Mouse (Mus musculus): ENCODE measurements around the gene Ttyh1. TPM values are rescaled to one million over a fixed set of nuclear protein-coding genes. Genes with fewer than 3 reads are reported as not detected.

Gene Ttyh1
- total RNA-seq, 1 experiment, result 11.9 TPM

GRCm38 (mm10) chr7:4132581-4132980 lies 13.4 kb downstream of the Ttyh1 start:
- Histone ChIP-seq H3K9ac (ENCODE audit: insufficient read depth, low read depth, low read length, poor library complexity, severe bottlenecking) (no peak overlapping the region), H3K4me1 (ENCODE audit: control insufficient read depth in 2 of 2, insufficient read depth in 2 of 2, low read length in 2 of 2, poor library complexity in 1 of 2) (0 out of 4 replicates have a peak, but pooled peaks cover 0 to 2% of the 10 kb centered on the region in 2 experiments), H3K36me3 (ENCODE audit: control insufficient read depth, insufficient read depth, low read length, poor library complexity, severe bottlenecking) (peaks cover 19% of the 10 kb centered on the region; the same call in 1 of the 2 replicates), H3K27ac (ENCODE audit: insufficient read depth, low read depth, low read length, poor library complexity, severe bottlenecking) (no peak overlapping the region), H3K9me3 (ENCODE audit: control insufficient read depth, insufficient read depth, low read depth, low read length) (no peaks in the 10 kb centered on the region), H3K4me3 (ENCODE audit: insufficient read depth in 1 of 2, low read depth in 1 of 2, low read length in 2 of 2, poor library complexity in 1 of 2, severe bottlenecking in 1 of 2) (no peak overlapping the region)
- no peak for DNase-seq (ENCODE audit: low read depth, low spot score)
- in situ Hi-C loops (cut with MboI; ENCODE audit: low sequenced_read_pairs in 2 of 2, unreplicated experiment in 2 of 2), result loop anchor here in 1 of 2 experiments (25.0 kb wide), 1 partner anchor 305 kb away; the partner anchor contains the start of gene Rdh13
- TF ChIP-seq MAFK (IDR thresholded peaks at IDR 0.05; ENCODE audit: insufficient read depth, low read depth, low read length) (no peak), CHD2 (IDR thresholded peaks at IDR 0.05; ENCODE audit: low read depth, low read length) (no peak), ZC3H11A (IDR thresholded peaks at IDR 0.05; ENCODE audit: borderline replicate concordance, low read depth, low read length) (no peak), ZNF384 (IDR thresholded peaks at IDR 0.05; ENCODE audit: low read depth, low read length) (no peak), HCFC1 (IDR thresholded peaks at IDR 0.05; ENCODE audit: borderline replicate concordance, insufficient read depth, low read length) (no peak)

- peaks cover 0 to 5% of the 10 kb centered on the region in 2 experiments; a peak in 1 of 4 replicates for H3K4me1 ChIP-seq (ENCODE audit: control insufficient read depth in 2 of 2, insufficient read depth in 2 of 2, low read length in 2 of 2, poor library complexity in 1 of 2)
- in situ Hi-C loops (cut with MboI; ENCODE audit: low sequenced_read_pairs in 2 of 2, unreplicated experiment in 2 of 2), result loop anchor here in 1 of 2 experiments (25.0 kb wide), 1 partner anchor 304 kb away; the partner anchor contains the start of gene Rdh13
- H3K9me3 ChIP-seq (ENCODE audit: control insufficient read depth, insufficient read depth, low read depth, low read length), result no peaks in the 10 kb centered on the region
- no peak overlapping the region for H3K9ac ChIP-seq (ENCODE audit: insufficient read depth, low read depth, low read length, poor library complexity, severe bottlenecking)
- no peak for TF ChIP-seq CHD2 (IDR thresholded peaks at IDR 0.05; ENCODE audit: low read depth, low read length)
- no peak overlapping the region for H3K27ac ChIP-seq (ENCODE audit: insufficient read depth, low read depth, low read length, poor library complexity, severe bottlenecking)
- no peak overlapping the region for H3K4me3 ChIP-seq (ENCODE audit: insufficient read depth in 1 of 2, low read depth in 1 of 2, low read length in 2 of 2, poor library complexity in 1 of 2, severe bottlenecking in 1 of 2)
- peaks cover 19% of the 10 kb centered on the region; the same call in 1 of the 2 replicates for H3K36me3 ChIP-seq (ENCODE audit: control insufficient read depth, insufficient read depth, low read length, poor library complexity, severe bottlenecking)
- no peak for DNase-seq (ENCODE audit: low read depth, low spot score)
Observed at GRCm38 (mm10) chr7:4132998-4133397, 13.8 kb downstream of the Ttyh1 start.

- Histone ChIP-seq H3K27ac (ENCODE audit: insufficient read depth, low read depth, low read length, poor library complexity, severe bottlenecking) (no peak overlapping the region), H3K9me3 (ENCODE audit: control insufficient read depth, insufficient read depth, low read depth, low read length) (no peaks in the 10 kb centered on the region), H3K9ac (ENCODE audit: insufficient read depth, low read depth, low read length, poor library complexity, severe bottlenecking) (no peak overlapping the region), H3K4me3 (ENCODE audit: insufficient read depth in 1 of 2, low read depth in 1 of 2, low read length in 2 of 2, poor library complexity in 1 of 2, severe bottlenecking in 1 of 2) (no peak overlapping the region), H3K4me1 (ENCODE audit: control insufficient read depth in 2 of 2, insufficient read depth in 2 of 2, low read length in 2 of 2, poor library complexity in 1 of 2) (peaks cover 0 to 7% of the 10 kb centered on the region in 2 experiments; a peak in 1 of 4 replicates), H3K36me3 (ENCODE audit: control insufficient read depth, insufficient read depth, low read length, poor library complexity, severe bottlenecking) (peaks cover 34% of the 10 kb centered on the region)
- DNase-seq (ENCODE audit: low read depth, low spot score), result no peak
- in situ Hi-C loops (cut with MboI; ENCODE audit: low sequenced_read_pairs in 2 of 2, unreplicated experiment in 2 of 2), result loop anchor here in 1 of 2 experiments (25.0 kb wide), 1 partner anchor 302 kb away; the partner anchor contains the start of gene Rdh13
- TF ChIP-seq CHD2 (IDR thresholded peaks at IDR 0.05; ENCODE audit: low read depth, low read length) (no peak), HCFC1 (IDR thresholded peaks at IDR 0.05; ENCODE audit: borderline replicate concordance, insufficient read depth, low read length) (no peak), MAFK (IDR thresholded peaks at IDR 0.05; ENCODE audit: insufficient read depth, low read depth, low read length) (no peak), ZC3H11A (IDR thresholded peaks at IDR 0.05; ENCODE audit: borderline replicate concordance, low read depth, low read length) (no peak), ZNF384 (IDR thresholded peaks at IDR 0.05; ENCODE audit: low read depth, low read length) (no peak)
Observed at GRCm38 (mm10) chr7:4134911-4135310, 15.7 kb downstream of the Ttyh1 start.

GRCm38 (mm10) chr7:4136404-4136770 lies 17.2 kb downstream of the Ttyh1 start:
- TF ChIP-seq HCFC1 (IDR thresholded peaks at IDR 0.05; ENCODE audit: borderline replicate concordance, insufficient read depth, low read length), result no peak
- in situ Hi-C loops (cut with MboI; ENCODE audit: low sequenced_read_pairs in 2 of 2, unreplicated experiment in 2 of 2), result loop anchor here in 1 of 2 experiments (25.0 kb wide), 1 partner anchor 301 kb away; the partner anchor contains the start of gene Rdh13
- Histone ChIP-seq H3K4me1 (ENCODE audit: control insufficient read depth in 2 of 2, insufficient read depth in 2 of 2, low read length in 2 of 2, poor library complexity in 1 of 2) (peaks cover 0 to 5% of the 10 kb centered on the region in 2 experiments; a peak in 1 of 4 replicates), H3K4me3 (ENCODE audit: insufficient read depth in 1 of 2, low read depth in 1 of 2, low read length in 2 of 2, poor library complexity in 1 of 2, severe bottlenecking in 1 of 2) (peak overlapping the region; percentile 82 to 83), H3K9me3 (ENCODE audit: control insufficient read depth, insufficient read depth, low read depth, low read length) (no peaks in the 10 kb centered on the region), H3K36me3 (ENCODE audit: control insufficient read depth, insufficient read depth, low read length, poor library complexity, severe bottlenecking) (peaks cover 44% of the 10 kb centered on the region), H3K9ac (ENCODE audit: insufficient read depth, low read depth, low read length, poor library complexity, severe bottlenecking) (peak overlapping the region; percentile 93), H3K27ac (ENCODE audit: insufficient read depth, low read depth, low read length, poor library complexity, severe bottlenecking) (peak overlapping the region; percentile 78)
- no peak for DNase-seq (ENCODE audit: low read depth, low spot score)

Data from ES-E14 (cell line).